Mouse (Mus musculus): Measurements from ENCODE around the gene 1700122O11Rik. TPM values are rescaled to one million over a fixed set of nuclear protein-coding genes. Genes with fewer than 3 reads are reported as not detected.

Gene 1700122O11Rik
- total RNA-seq, 2 experiments from 2014 or later, result not detected

- intact Hi-C loops (cut with DNase I), result no loop called here
- DNase-seq, result no peak
These were observed 6.3 kb downstream of the 1700122O11Rik start for GRCm38 (mm10) chr17:48031521-48032430.

GRCm38 (mm10) chr17:48029241-48029640 lies 8.9 kb downstream of the 1700122O11Rik start:
- intact Hi-C loops (cut with DNase I), result no loop called here
- DNase-seq, result no peak

- intact Hi-C loops (cut with DNase I), result no loop called here
These were observed 9.8 kb downstream of the 1700122O11Rik start for GRCm38 (mm10) chr17:48028250-48028649.

GRCm38 (mm10) chr17:48027677-48028076 lies 10.4 kb downstream of the 1700122O11Rik start:
- intact Hi-C loops (cut with DNase I), result no loop called here
- peak; percentile 44 to 55 for DNase-seq

More at GRCm38 (mm10) chr17:48028250-48028649, 9.8 kb downstream of the 1700122O11Rik start:
- DNase-seq, result peak; percentile 53 to 56

GRCm38 (mm10) chr17:48027019-48027418 lies 11.1 kb downstream of the 1700122O11Rik start:
- intact Hi-C loops (cut with DNase I), result no loop called here
- DNase-seq, result no peak

GRCm38 (mm10) chr17:48024045-48024444 lies 14.0 kb downstream of the 1700122O11Rik start:
- intact Hi-C loops (cut with DNase I), result no loop called here
- no peak for DNase-seq

GRCm38 (mm10) chr17:48019585-48019984 lies 18.5 kb downstream of the 1700122O11Rik start:
- DNase-seq, result no peak
- intact Hi-C loops (cut with DNase I), result no loop called here

GRCm38 (mm10) chr17:48016566-48016965 lies 21.5 kb downstream of the 1700122O11Rik start:
- intact Hi-C loops (cut with DNase I), result no loop called here

GRCm38 (mm10) chr17:48012561-48012960 lies 25.5 kb downstream of the 1700122O11Rik start:
- intact Hi-C loops (cut with DNase I), result no loop called here
- DNase-seq, result no peak

More at GRCm38 (mm10) chr17:48016566-48016965, 21.5 kb downstream of the 1700122O11Rik start:
- DNase-seq, result no peak

- no peak for DNase-seq
- intact Hi-C loops (cut with DNase I), result no loop called here
These were observed 27.0 kb downstream of the 1700122O11Rik start for GRCm38 (mm10) chr17:48011105-48011504.

GRCm38 (mm10) chr17:48010283-48010682 lies 27.8 kb downstream of the 1700122O11Rik start:
- intact Hi-C loops (cut with DNase I), result no loop called here
- DNase-seq, result no peak

GRCm38 (mm10) chr17:48005816-48006215 lies 32.3 kb downstream of the 1700122O11Rik start:
- intact Hi-C loops (cut with DNase I), result no loop called here
- DNase-seq, result no peak

GRCm38 (mm10) chr17:48005091-48005490 lies 33.0 kb downstream of the 1700122O11Rik start:
- no peak for DNase-seq
- intact Hi-C loops (cut with DNase I), result no loop called here

- DNase-seq, result no peak
- intact Hi-C loops (cut with DNase I), result no loop called here
These were observed 33.5 kb downstream of the 1700122O11Rik start for GRCm38 (mm10) chr17:48004619-48005018.

- intact Hi-C loops (cut with DNase I), result no loop called here
These were observed 35.6 kb downstream of the 1700122O11Rik start for GRCm38 (mm10) chr17:48002486-48002885.

GRCm38 (mm10) chr17:48001586-48002361 lies 36.3 kb downstream of the 1700122O11Rik start:
- intact Hi-C loops (cut with DNase I), result no loop called here

More at GRCm38 (mm10) chr17:48002486-48002885, 35.6 kb downstream of the 1700122O11Rik start:
- DNase-seq, result no peak

GRCm38 (mm10) chr17:48001157-48001556 lies 36.9 kb downstream of the 1700122O11Rik start:
- intact Hi-C loops (cut with DNase I), result no loop called here
- DNase-seq, result peak in 1 of 2 experiments; percentile 33

More at GRCm38 (mm10) chr17:48001586-48002361, 36.3 kb downstream of the 1700122O11Rik start:
- peak; percentile 31 to 56 for DNase-seq

- DNase-seq, result no peak
- intact Hi-C loops (cut with DNase I), result no loop called here
These were observed 38.3 kb downstream of the 1700122O11Rik start for GRCm38 (mm10) chr17:47999812-48000211.

- intact Hi-C loops (cut with DNase I), result no loop called here
- no peak for DNase-seq
These were observed 38.7 kb downstream of the 1700122O11Rik start for GRCm38 (mm10) chr17:47999403-47999802.

GRCm38 (mm10) chr17:47997806-47998205 lies 40.3 kb downstream of the 1700122O11Rik start:
- DNase-seq, result no peak
- intact Hi-C loops (cut with DNase I), result no loop called here
